Mouse (Mus musculus) small intestine, adult 2 months (tissue): ENCODE data around the gene Gm20503.

Experiments
- CTCF ChIP-seq: fragments of 200-500 bp; IDR thresholded peaks from 2 replicates; pipeline ENCODE4 v1.5.1; 2012; ENCODE audit warnings: low read depth, mild to moderate bottlenecking, control low read depth, inconsistent platforms, low read length, moderate library complexity, mixed read lengths; ENCODE audit not compliant: insufficient replicate concordance, insufficient read length; ENCODE audit errors: extremely low read depth
- POLR2A ChIP-seq: fragments of 200-500 bp; IDR thresholded peaks from 2 replicates; pipeline ENCODE4 v1.6.1; 2012; ENCODE audit warnings: low read depth, mild to moderate bottlenecking, control low read depth, inconsistent platforms, low read length, moderate library complexity

- TF ChIP-seq POLR2A (no peak), CTCF (no peak)
Measured at GRCm38 (mm10) chr4:59015181-59015580, 12.2 kb downstream of the Gm20503 start.
